Mouse (Mus musculus) erythroblast, embryonic 14.5 days (primary cell): ENCODE results near the gene Crebl2.

ENCODE experiments used
- GATA1 ChIP-seq: IDR thresholded peaks from 2 replicates; pipeline ENCODE4 v1.6.1; 2012; ENCODE audit warnings: low read length, inconsistent platforms, mixed read lengths
- TAL1 ChIP-seq: IDR thresholded peaks from 3 replicates; pipeline ENCODE4 v1.6.1; 2012; ENCODE audit warnings: low read length, inconsistent platforms, mixed read lengths

- TF ChIP-seq GATA1 = no peak
- no peak for TF ChIP-seq TAL1
These were observed 46.8 kb downstream of the Crebl2 start for GRCm38 (mm10) chr6:134876795-134877194.
